Mouse (Mus musculus) ES-E14 (cell line): ENCODE measurements around the gene 2310022A10Rik. TPM values are rescaled to one million over a fixed set of nuclear protein-coding genes. Genes with fewer than 3 reads are reported as not detected.

Experiments
- DNase-seq: peaks from one replicate; pipeline ENCODE4 v3.0.0-alpha.2; 2013; ENCODE audit warnings: low read depth, low spot score
- H3K27ac ChIP-seq: 2 replicates; pipeline ENCODE4 v1.5.1; 2012; ENCODE audit warnings: low read depth, mild to moderate bottlenecking, low read length, moderate library complexity, mixed read lengths; ENCODE audit not compliant: poor library complexity, insufficient read depth, severe bottlenecking
- H3K36me3 ChIP-seq: 2 replicates; pipeline ENCODE4 v1.6.1; 2012; ENCODE audit warnings: mild to moderate bottlenecking, low read length, moderate library complexity, mixed read lengths; ENCODE audit not compliant: control insufficient read depth, poor library complexity, insufficient read depth, severe bottlenecking
- H3K4me1 ChIP-seq, 2 experiments: fragments of 150-350 bp in 1 of 2; sonication (generic) in 1 of 2; 2 replicates each; pipeline ENCODE4 v1.6.1; 2012; ENCODE audit warnings: low read length in 2 of 2, mild to moderate bottlenecking in 1 of 2, mixed read lengths in 1 of 2; ENCODE audit not compliant: control insufficient read depth in 2 of 2, insufficient read depth in 2 of 2, poor library complexity in 1 of 2
- H3K4me3 ChIP-seq, 2 experiments: fragments of 150-350 bp in 1 of 2; sonication (generic) in 1 of 2; 2 replicates each; pipeline ENCODE4 v1.5.1; 2012; ENCODE audit warnings: low read length in 2 of 2, low read depth in 1 of 2, mild to moderate bottlenecking in 1 of 2, mixed read lengths in 1 of 2; ENCODE audit not compliant: insufficient read depth in 1 of 2, poor library complexity in 1 of 2, severe bottlenecking in 1 of 2
- H3K9ac ChIP-seq: 2 replicates; pipeline ENCODE4 v1.6.1; 2012; ENCODE audit warnings: low read depth, mild to moderate bottlenecking, low read length, mixed read lengths; ENCODE audit not compliant: poor library complexity, insufficient read depth, severe bottlenecking
- H3K9me3 ChIP-seq: fragments of 150-350 bp; sonication (generic); 2 replicates; pipeline ENCODE4 v1.6.1; 2012; ENCODE audit warnings: low read depth, mild to moderate bottlenecking, low read length; ENCODE audit not compliant: control insufficient read depth, insufficient read depth
- CHD2 ChIP-seq: IDR thresholded peaks from 2 replicates; pipeline ENCODE4 v1.6.1; 2014; ENCODE audit warnings: mild to moderate bottlenecking, low read depth, low read length, inconsistent platforms
- HCFC1 ChIP-seq: IDR thresholded peaks from 2 replicates; pipeline ENCODE4 v1.6.1; 2012; ENCODE audit warnings: low read length, inconsistent platforms, borderline replicate concordance; ENCODE audit not compliant: insufficient read depth
- MAFK ChIP-seq: IDR thresholded peaks from 2 replicates; pipeline ENCODE4 v1.6.1; 2014; ENCODE audit warnings: mild to moderate bottlenecking, low read depth, low read length, inconsistent platforms; ENCODE audit not compliant: insufficient read depth
- ZC3H11A ChIP-seq: IDR thresholded peaks from 2 replicates; pipeline ENCODE4 v1.6.1; 2012; ENCODE audit warnings: low read depth, mild to moderate bottlenecking, inconsistent platforms, low read length, borderline replicate concordance
- ZNF384 ChIP-seq: IDR thresholded peaks from 2 replicates; pipeline ENCODE4 v1.6.1; 2012; ENCODE audit warnings: low read depth, low read length, inconsistent platforms
- in situ Hi-C, 2 experiments: fragments of 600-800 bp; cut with MboI; formaldehyde crosslinking; loops; one replicate each; pipeline ENCODE4 v1.15.1; 2025; ENCODE audit warnings: low sequenced_read_pairs in 2 of 2, inconsistent platforms in 1 of 2; ENCODE audit not compliant: unreplicated experiment in 2 of 2
- total RNA-seq: library from RNA; depleted of rRNA; stranded (reverse); fragments of 300-350 nt; gene quantifications from 2 replicates; pipeline ENCODE4 v1.2.3, GENCODE M21; 2012

2310022A10Rik gene
- total RNA-seq, 1 experiment, result 15.9 TPM

- Histone ChIP-seq H3K4me1 (peaks cover 2 to 11% of the 10 kb centered on the region in 2 experiments; a peak in 3 of 4 replicates), H3K4me3 (no peak overlapping the region), H3K9ac (no peak overlapping the region), H3K9me3 (no peaks in the 10 kb centered on the region), H3K27ac (no peak overlapping the region), H3K36me3 (peaks cover 43% of the 10 kb centered on the region; the same call in 1 of the 2 replicates)
- DNase-seq, result no peak
- TF ChIP-seq ZNF384 (no peak), CHD2 (no peak), ZC3H11A (no peak)
- in situ Hi-C loops, result no loop called here
Measured at GRCm38 (mm10) chr7:27537998-27538397, 15.0 kb upstream of the 2310022A10Rik start.

- Histone ChIP-seq H3K9ac (no peak overlapping the region), H3K4me3 (no peak overlapping the region), H3K27ac (no peak overlapping the region), H3K36me3 (peaks cover 38% of the 10 kb centered on the region; the same call in 1 of the 2 replicates), H3K4me1 (peaks cover 3 to 11% of the 10 kb centered on the region in 2 experiments; a peak in 3 of 4 replicates), H3K9me3 (no peaks in the 10 kb centered on the region)
- no peak for TF ChIP-seq MAFK
- TF ChIP-seq CHD2, result no peak
- TF ChIP-seq ZNF384, result no peak
- no peak for TF ChIP-seq ZC3H11A
- no peak for TF ChIP-seq HCFC1
- DNase-seq, result no peak
- in situ Hi-C loops, result no loop called here
Measured at GRCm38 (mm10) chr7:27538797-27539196, 14.2 kb upstream of the 2310022A10Rik start.

GRCm38 (mm10) chr7:27540521-27540920 is 12.5 kb upstream of the 2310022A10Rik start:
- Histone ChIP-seq H3K4me1 (peaks cover 3 to 13% of the 10 kb centered on the region in 2 experiments; a peak in 3 of 4 replicates), H3K36me3 (peaks cover 34% of the 10 kb centered on the region; the same call in 1 of the 2 replicates), H3K9ac (no peak overlapping the region), H3K9me3 (no peaks in the 10 kb centered on the region), H3K4me3 (no peak overlapping the region), H3K27ac (no peak overlapping the region)
- in situ Hi-C loops, result no loop called here
- no peak for DNase-seq
- TF ChIP-seq MAFK (no peak), ZNF384 (no peak), HCFC1 (no peak), CHD2 (no peak), ZC3H11A (no peak)

- Histone ChIP-seq H3K36me3 (peaks cover 34% of the 10 kb centered on the region; the same call in 1 of the 2 replicates), H3K4me3 (no peak overlapping the region), H3K4me1 (peaks cover 3 to 13% of the 10 kb centered on the region in 2 experiments; a peak in 3 of 4 replicates), H3K9me3 (no peaks in the 10 kb centered on the region), H3K9ac (no peak overlapping the region), H3K27ac (no peak overlapping the region)
- in situ Hi-C loops, result no loop called here
- TF ChIP-seq CHD2, result no peak
- no peak for TF ChIP-seq MAFK
- TF ChIP-seq HCFC1, result no peak
- no peak for TF ChIP-seq ZC3H11A
- no peak for TF ChIP-seq ZNF384
- no peak for DNase-seq
Measured at GRCm38 (mm10) chr7:27540935-27541334, 12.1 kb upstream of the 2310022A10Rik start.

- DNase-seq, result no peak
- H3K36me3 ChIP-seq, result peaks cover 30% of the 10 kb centered on the region; the same call in 1 of the 2 replicates
- in situ Hi-C loops, result no loop called here
- no peak overlapping the region for H3K27ac ChIP-seq
- no peak overlapping the region for H3K9ac ChIP-seq
- TF ChIP-seq ZNF384 (no peak), MAFK (peak; percentile 60; the same call in 1 of the 2 replicates)
- no peaks in the 10 kb centered on the region for H3K9me3 ChIP-seq
- peaks cover 3 to 13% of the 10 kb centered on the region in 2 experiments; a peak in 3 of 4 replicates for H3K4me1 ChIP-seq
- H3K4me3 ChIP-seq, result 0 out of 4 replicates have a peak overlapping the region, but pooled peaks of 1 of the 2 experiments have one; percentile 0
Measured at GRCm38 (mm10) chr7:27541431-27541830, 11.6 kb upstream of the 2310022A10Rik start.
